Mouse (Mus musculus): ENCODE data around the gene Kcnip4. TPM values are rescaled to one million over a fixed set of nuclear protein-coding genes. Genes with fewer than 3 reads are reported as not detected.

Kcnip4 gene
- polyA plus RNA-seq, 1 experiment from 2014 or later: 0.13 TPM

GRCm38 (mm10) chr5:48489549-48490288 is 1035.0 kb downstream of the Kcnip4 start:
- Histone ChIP-seq H3K36me3 (replicated peaks) (no peaks in the 10 kb centered on the region), H3K27ac (replicated peaks) (no peak overlapping the region), H3K4me1 (replicated peaks) (no peaks in the 10 kb centered on the region), H3K4me2 (no peak overlapping the region), H3K9ac (no peak overlapping the region), H3K27me3 (no peaks in the 10 kb centered on the region), H3K9me3 (replicated peaks) (no peaks in the 10 kb centered on the region), H3K4me3 (replicated peaks) (no peak overlapping the region)
- WGBS (ENCODE audit: insufficient replicate concordance): 43% methylated on average over 5 of the region's 5 CpGs
- ATAC-seq (ENCODE audit: insufficient read depth): no peak

DNA sequence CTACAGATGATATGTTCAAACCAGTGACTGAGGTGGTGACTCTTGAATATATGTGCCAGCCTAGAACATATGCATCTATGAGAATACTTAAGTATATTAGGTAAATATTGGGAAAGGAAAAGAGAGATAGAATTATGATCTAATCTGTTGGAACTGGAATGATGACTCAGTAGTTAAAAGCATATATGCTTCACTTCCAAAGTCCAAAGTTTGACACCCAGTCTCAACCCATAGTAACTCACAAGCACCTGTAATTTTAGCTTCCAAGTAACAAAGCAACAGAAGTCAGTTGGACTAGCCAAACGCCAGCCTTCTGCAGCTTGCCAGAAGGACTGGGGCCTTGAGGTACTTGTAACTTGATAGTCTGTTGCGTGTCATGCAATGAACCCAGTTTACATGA is 1041.6 kb downstream of the Kcnip4 start:
- no peak overlapping the region for H3K4me3 ChIP-seq (replicated peaks)
- no peaks in the 10 kb centered on the region for H3K4me1 ChIP-seq (replicated peaks)
- H3K27ac ChIP-seq (replicated peaks): no peak overlapping the region
- no peaks in the 10 kb centered on the region for H3K27me3 ChIP-seq
- no peak overlapping the region for H3K4me2 ChIP-seq
- no peak overlapping the region for H3K9ac ChIP-seq
- ATAC-seq (ENCODE audit: insufficient read depth): no peak
- H3K9me3 ChIP-seq (replicated peaks): no peaks in the 10 kb centered on the region
- H3K36me3 ChIP-seq (replicated peaks): no peaks in the 10 kb centered on the region
- 57% methylated on average over 2 of the region's 2 CpGs for WGBS (ENCODE audit: insufficient replicate concordance)

GRCm38 (mm10) chr5:48460221-48460620 is 1064.5 kb downstream of the Kcnip4 start:
- Histone ChIP-seq H3K9me3 (replicated peaks) (no peaks in the 10 kb centered on the region), H3K27me3 (no peaks in the 10 kb centered on the region), H3K27ac (replicated peaks) (no peak overlapping the region), H3K4me1 (replicated peaks) (no peaks in the 10 kb centered on the region), H3K4me2 (no peak overlapping the region), H3K9ac (no peak overlapping the region), H3K4me3 (replicated peaks) (no peak overlapping the region), H3K36me3 (replicated peaks) (no peaks in the 10 kb centered on the region)
- 33% methylated on average over 2 of the region's 2 CpGs for WGBS (ENCODE audit: insufficient replicate concordance)
- ATAC-seq (ENCODE audit: insufficient read depth): no peak

DNA sequence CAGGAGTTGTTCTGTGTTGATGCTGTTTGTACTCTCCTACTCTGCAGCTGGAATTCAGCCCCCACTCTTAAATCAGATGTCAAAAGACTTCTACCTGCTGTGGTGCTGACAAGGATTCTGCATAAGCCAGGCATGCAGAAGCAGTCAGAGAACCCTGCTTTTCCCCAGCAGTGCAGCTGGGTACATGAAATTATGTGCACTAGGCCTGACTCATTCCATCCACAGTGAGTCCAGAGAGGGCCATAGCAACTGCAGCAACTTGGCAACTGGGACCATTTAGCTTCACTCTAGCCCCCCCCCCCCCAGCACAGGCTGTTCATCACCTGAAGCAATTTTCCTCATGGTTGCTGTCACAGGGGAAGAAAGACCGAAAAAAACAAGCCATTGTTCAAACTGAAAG is 1075.8 kb downstream of the Kcnip4 start:
- Histone ChIP-seq H3K4me3 (replicated peaks) (no peak overlapping the region), H3K4me1 (replicated peaks) (no peaks in the 10 kb centered on the region), H3K9ac (no peak overlapping the region), H3K4me2 (no peak overlapping the region), H3K36me3 (replicated peaks) (no peaks in the 10 kb centered on the region), H3K27ac (replicated peaks) (no peak overlapping the region), H3K27me3 (no peaks in the 10 kb centered on the region), H3K9me3 (replicated peaks) (no peaks in the 10 kb centered on the region)
- ATAC-seq (ENCODE audit: insufficient read depth): no peak
- WGBS (ENCODE audit: insufficient replicate concordance): 48% methylated on average over 1 of the region's 1 CpGs

DNA sequence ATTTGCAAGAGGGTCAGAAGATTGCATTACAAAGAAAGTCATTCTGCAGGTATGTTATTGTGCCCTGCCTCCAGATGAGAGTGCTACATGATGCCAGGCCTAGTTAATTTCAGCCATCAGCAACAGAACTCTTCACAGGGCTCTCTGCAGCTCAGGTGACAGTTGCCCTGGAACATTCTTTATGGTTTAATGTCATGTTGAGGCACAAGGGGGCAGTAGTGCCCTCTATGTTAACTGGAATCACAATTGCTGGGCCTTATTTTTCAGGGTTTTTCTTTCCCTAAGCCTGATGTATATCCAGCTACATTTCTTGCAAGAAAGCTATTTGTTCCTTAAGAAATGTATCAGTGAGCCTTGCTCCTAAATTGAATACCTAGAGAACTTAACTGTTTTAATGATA is 1094.2 kb downstream of the Kcnip4 start:
- Histone ChIP-seq H3K27ac (replicated peaks) (no peak overlapping the region), H3K36me3 (replicated peaks) (no peaks in the 10 kb centered on the region), H3K27me3 (no peaks in the 10 kb centered on the region), H3K9me3 (replicated peaks) (no peaks in the 10 kb centered on the region), H3K4me3 (replicated peaks) (no peak overlapping the region), H3K4me2 (no peak overlapping the region), H3K9ac (no peak overlapping the region), H3K4me1 (replicated peaks) (no peaks in the 10 kb centered on the region)
- ATAC-seq (ENCODE audit: insufficient read depth): no peak

DNA sequence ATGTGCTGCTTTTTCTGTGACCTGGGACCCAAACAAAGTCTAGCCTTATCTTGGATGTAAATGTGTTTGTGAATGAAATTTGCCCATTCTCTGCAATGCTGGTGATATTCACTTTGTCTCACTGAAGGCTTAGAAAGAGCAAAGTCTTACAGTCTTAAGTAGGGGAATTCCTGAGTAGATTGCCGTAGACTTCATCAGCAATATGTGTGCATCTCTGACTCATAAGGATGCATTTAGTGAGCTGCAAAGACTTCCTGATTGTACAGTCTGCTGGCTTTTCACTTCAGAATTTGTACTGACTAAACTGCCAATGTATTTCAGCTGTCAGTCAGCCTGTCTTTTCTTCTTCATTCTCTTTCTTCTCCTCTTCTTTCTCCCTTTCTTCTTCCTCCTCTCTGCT is 1102.8 kb downstream of the Kcnip4 start:
- no peaks in the 10 kb centered on the region for H3K9me3 ChIP-seq (replicated peaks)
- no peak overlapping the region for H3K27ac ChIP-seq (replicated peaks)
- H3K9ac ChIP-seq: no peak overlapping the region
- no peak overlapping the region for H3K4me2 ChIP-seq
- no peaks in the 10 kb centered on the region for H3K36me3 ChIP-seq (replicated peaks)
- 65% methylated on average over 1 of the region's 1 CpGs for WGBS (ENCODE audit: insufficient replicate concordance)
- no peak for ATAC-seq (ENCODE audit: insufficient read depth)
- H3K4me1 ChIP-seq (replicated peaks): no peaks in the 10 kb centered on the region
- no peaks in the 10 kb centered on the region for H3K27me3 ChIP-seq
- H3K4me3 ChIP-seq (replicated peaks): no peak overlapping the region

DNA sequence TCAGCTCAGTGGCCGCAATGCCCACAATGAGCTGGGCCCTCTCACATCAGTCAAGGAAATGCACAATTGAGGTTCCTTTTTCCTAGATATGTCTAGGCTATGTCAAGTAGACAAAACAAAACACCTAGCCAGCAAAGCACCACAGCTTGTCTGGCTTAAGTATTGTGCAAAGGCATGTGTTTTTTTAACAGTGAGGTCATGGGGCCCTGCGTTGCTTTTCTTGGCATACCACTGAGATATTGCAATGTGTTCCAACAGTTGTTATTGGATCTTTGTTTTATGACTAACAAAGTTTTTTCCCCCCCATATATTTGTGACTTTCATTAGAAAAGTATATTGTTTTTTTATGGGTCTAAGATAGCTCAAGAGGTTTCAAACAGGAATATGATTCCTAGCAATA is 1105.0 kb downstream of the Kcnip4 start:
- Histone ChIP-seq H3K4me2 (no peak overlapping the region), H3K9me3 (replicated peaks) (no peaks in the 10 kb centered on the region), H3K4me3 (replicated peaks) (no peak overlapping the region), H3K9ac (no peak overlapping the region), H3K36me3 (replicated peaks) (no peaks in the 10 kb centered on the region), H3K4me1 (replicated peaks) (no peaks in the 10 kb centered on the region), H3K27ac (replicated peaks) (no peak overlapping the region), H3K27me3 (no peaks in the 10 kb centered on the region)
- WGBS (ENCODE audit: insufficient replicate concordance): 79% methylated on average over 2 of the region's 2 CpGs
- no peak for ATAC-seq (ENCODE audit: insufficient read depth)

- Histone ChIP-seq H3K9me3 (replicated peaks) (no peaks in the 10 kb centered on the region), H3K27ac (replicated peaks) (no peak overlapping the region), H3K4me3 (replicated peaks) (no peak overlapping the region), H3K9ac (no peak overlapping the region), H3K27me3 (no peaks in the 10 kb centered on the region), H3K36me3 (replicated peaks) (no peaks in the 10 kb centered on the region), H3K4me2 (no peak overlapping the region), H3K4me1 (replicated peaks) (no peaks in the 10 kb centered on the region)
- no peak for ATAC-seq (ENCODE audit: insufficient read depth)
- WGBS (ENCODE audit: insufficient replicate concordance): 71% methylated on average over 4 of the region's 4 CpGs
Observed at GRCm38 (mm10) chr5:48412261-48412660, 1112.4 kb downstream of the Kcnip4 start.

DNA sequence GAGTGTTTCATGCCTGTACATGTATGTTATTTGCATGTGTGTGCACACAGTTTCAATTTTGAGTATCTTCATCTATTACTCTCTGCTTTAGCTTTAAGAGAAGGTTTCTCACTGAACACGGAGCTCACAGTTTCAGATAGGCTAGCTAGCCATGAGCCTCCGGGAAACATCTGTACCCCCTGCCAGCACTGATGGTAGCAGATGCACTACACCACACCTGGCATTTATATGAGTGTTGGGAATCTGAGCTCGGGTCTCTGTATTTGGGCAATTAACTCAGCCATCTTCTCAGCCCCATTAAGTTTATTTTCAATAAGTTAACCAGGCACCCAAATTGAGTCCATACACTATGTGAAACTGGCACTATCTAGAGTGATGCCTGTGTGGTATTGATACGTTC is 1113.2 kb downstream of the Kcnip4 start:
- no peak overlapping the region for H3K27ac ChIP-seq (replicated peaks)
- ATAC-seq (ENCODE audit: insufficient read depth): no peak
- no peaks in the 10 kb centered on the region for H3K9me3 ChIP-seq (replicated peaks)
- no peak overlapping the region for H3K4me2 ChIP-seq
- H3K4me3 ChIP-seq (replicated peaks): no peak overlapping the region
- H3K36me3 ChIP-seq (replicated peaks): no peaks in the 10 kb centered on the region
- H3K9ac ChIP-seq: no peak overlapping the region
- no peaks in the 10 kb centered on the region for H3K27me3 ChIP-seq
- no peaks in the 10 kb centered on the region for H3K4me1 ChIP-seq (replicated peaks)
- WGBS (ENCODE audit: insufficient replicate concordance): 66% methylated on average over 4 of the region's 4 CpGs

- 84% methylated on average over 5 of the region's 5 CpGs for WGBS (ENCODE audit: insufficient replicate concordance)
- Histone ChIP-seq H3K36me3 (replicated peaks) (no peaks in the 10 kb centered on the region), H3K4me1 (replicated peaks) (no peaks in the 10 kb centered on the region), H3K27me3 (no peaks in the 10 kb centered on the region), H3K4me3 (replicated peaks) (no peak overlapping the region), H3K9me3 (replicated peaks) (no peaks in the 10 kb centered on the region), H3K9ac (no peak overlapping the region), H3K27ac (replicated peaks) (no peak overlapping the region), H3K4me2 (no peak overlapping the region)
- ATAC-seq (ENCODE audit: insufficient read depth): no peak
Observed at GRCm38 (mm10) chr5:48410348-48410747, 1114.4 kb downstream of the Kcnip4 start.

DNA sequence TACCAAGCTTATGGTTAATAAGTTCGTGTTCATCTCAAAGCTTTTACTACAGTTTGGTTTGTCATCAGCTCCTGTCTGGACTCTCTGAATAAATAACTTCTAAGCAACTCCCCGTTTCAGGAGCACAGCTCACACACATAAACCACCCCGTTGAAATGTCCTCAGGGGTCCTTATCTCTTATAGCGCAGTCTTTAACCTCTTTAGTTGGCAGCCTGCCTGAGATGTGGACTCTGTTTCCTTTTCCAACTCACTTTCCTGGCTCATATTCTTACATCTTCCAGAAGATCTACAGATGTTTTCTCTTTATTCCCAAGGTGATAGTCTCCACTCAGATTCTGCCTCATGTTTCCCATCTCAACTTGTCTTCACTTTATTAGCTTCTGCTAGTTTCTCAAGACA is 1116.4 kb downstream of the Kcnip4 start:
- WGBS (ENCODE audit: insufficient replicate concordance): 38% methylated on average over 4 of the region's 4 CpGs
- Histone ChIP-seq H3K36me3 (replicated peaks) (no peaks in the 10 kb centered on the region), H3K9me3 (replicated peaks) (no peaks in the 10 kb centered on the region), H3K27ac (replicated peaks) (no peak overlapping the region), H3K4me2 (no peak overlapping the region), H3K9ac (no peak overlapping the region), H3K4me3 (replicated peaks) (no peak overlapping the region), H3K27me3 (no peaks in the 10 kb centered on the region), H3K4me1 (replicated peaks) (no peaks in the 10 kb centered on the region)
- ATAC-seq (ENCODE audit: insufficient read depth): no peak

- no peaks in the 10 kb centered on the region for H3K9me3 ChIP-seq (replicated peaks)
- H3K36me3 ChIP-seq (replicated peaks): 0 out of 2 replicates have a peak, but pooled peaks cover 2% of the 10 kb centered on the region
- no peak overlapping the region for H3K4me3 ChIP-seq (replicated peaks)
- no peak overlapping the region for H3K4me2 ChIP-seq
- H3K9ac ChIP-seq: no peak overlapping the region
- H3K27ac ChIP-seq (replicated peaks): no peak overlapping the region
- no peaks in the 10 kb centered on the region for H3K27me3 ChIP-seq
- WGBS (ENCODE audit: insufficient replicate concordance): 59% methylated on average over 3 of the region's 3 CpGs
- H3K4me1 ChIP-seq (replicated peaks): no peaks in the 10 kb centered on the region
- ATAC-seq (ENCODE audit: insufficient read depth): no peak
Observed at GRCm38 (mm10) chr5:48402497-48402896, 1122.2 kb downstream of the Kcnip4 start.

All from liver, embryonic 15.5 days (tissue).